Mouse (Mus musculus): ENCODE measurements around the gene Fancc.

Gene Fancc

DNA sequence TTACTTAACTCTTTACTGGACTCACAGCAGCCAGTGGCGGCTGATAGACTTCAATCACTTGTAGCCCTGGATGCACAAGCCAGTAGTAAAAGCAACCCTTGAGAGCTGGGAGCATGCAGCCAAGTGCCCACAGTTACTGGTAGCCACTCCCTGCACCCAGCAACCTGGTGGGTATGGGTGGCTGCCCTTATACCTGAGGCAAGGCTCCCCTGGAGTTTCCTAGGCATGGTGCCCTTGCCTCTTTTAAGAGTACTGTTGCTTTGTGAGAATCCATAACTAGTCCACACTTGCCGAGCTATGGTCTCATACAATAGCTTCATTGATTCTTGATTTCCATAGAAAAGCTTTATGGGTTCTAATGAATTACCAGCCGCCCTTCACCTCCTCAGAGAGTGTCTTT is 252.7 kb downstream of the Fancc start:
- DNase-seq (ENCODE audit: low spot score): no peak

DNA sequence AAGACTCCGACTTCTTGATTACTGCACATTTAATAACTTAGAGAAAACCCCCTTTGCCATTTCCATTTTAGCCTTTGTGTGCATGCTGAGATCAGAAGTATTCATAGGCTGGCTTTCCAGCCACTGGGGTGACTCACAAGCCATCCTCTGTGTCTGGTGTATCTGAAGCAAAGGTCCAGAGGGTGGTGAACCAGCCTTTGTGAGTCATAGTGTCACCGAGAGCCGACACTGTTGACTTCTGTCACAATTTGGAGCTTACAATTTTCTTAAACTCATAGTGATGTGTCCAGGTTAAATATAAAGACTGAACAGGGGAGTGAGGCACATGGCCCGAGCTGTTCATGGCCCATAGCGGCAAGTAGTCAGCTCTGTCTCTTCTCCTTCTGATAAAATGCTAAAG is 253.5 kb downstream of the Fancc start:
- DNase-seq (ENCODE audit: low spot score): no peak

DNA sequence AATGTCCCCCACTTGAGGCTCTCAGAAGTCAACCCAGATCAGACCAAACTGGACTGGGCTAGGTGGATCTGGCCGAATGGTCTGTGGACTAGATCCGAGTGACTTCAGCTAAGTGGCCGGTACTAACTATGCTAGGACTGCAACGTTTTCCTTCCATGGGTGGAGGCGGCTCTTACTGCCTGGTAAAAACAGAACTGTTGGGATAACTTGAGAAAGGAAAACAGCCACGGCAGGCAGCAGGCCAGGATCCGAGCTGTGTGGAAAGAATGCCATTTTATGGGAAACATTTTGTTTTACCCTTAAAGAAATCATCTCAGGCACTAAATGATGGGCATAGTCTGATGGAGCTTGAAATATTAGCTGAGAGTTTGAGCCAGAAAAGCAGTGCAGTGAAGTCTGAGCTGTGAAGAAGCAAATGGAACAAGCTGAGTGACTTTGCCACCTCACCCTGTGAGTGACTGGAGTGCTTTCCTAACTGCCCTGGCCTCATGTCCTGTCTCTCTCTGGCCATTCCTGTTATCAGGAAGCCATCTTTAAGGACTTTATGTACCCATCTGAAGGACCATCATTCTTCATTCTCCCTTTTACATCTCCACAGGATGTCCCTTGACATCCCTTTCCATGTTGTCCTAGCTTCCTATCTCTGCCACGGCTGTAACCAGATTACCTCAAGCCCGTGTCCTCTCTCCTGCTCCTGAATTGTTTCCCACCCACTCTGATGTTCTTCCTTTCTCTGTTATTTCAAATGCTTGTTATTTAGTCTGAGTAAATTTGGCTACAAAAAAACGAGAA is 254.5 kb downstream of the Fancc start:
- DNase-seq (ENCODE audit: low spot score): no peak

DNA sequence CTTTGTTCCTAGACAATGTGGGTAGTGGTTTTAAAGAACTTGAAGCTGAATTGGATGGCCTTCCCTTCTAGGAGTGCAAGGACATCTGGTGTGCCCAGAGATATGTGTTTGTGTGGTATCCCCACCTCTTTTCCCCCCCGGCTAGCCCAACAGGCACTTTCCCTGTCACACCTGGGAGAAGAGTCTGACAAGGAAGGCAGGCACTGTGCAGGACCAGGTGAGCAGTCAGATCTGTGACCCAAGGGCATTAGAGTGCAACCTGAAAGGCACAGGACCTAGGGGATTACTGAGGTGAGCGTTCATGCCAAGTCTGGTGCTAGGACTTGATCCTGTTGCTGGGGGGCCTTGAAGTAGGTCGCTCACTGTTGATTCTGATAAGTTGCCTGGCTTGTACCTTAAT is 255.4 kb downstream of the Fancc start:
- no peak for DNase-seq (ENCODE audit: low spot score)

DNA sequence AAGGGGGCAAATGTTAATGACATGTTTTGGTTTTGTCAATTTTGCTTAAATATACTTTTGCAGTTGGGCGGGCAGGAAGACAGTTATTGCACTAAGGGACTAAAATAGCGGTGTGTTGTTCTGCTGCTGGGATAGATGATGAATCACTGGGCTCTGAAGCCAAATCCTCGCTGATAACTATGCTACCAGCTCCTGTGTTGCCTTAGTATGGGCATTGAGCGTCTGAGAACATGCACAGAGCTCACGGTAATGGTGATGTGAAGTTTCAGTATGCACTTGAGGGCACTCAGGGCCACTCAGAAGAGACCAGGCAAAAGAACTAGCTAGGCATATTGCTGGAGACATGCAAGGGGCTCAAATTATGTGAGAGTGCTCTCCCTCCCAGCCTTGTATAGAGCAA is 256.2 kb downstream of the Fancc start:
- DNase-seq (ENCODE audit: low spot score): no peak

DNA sequence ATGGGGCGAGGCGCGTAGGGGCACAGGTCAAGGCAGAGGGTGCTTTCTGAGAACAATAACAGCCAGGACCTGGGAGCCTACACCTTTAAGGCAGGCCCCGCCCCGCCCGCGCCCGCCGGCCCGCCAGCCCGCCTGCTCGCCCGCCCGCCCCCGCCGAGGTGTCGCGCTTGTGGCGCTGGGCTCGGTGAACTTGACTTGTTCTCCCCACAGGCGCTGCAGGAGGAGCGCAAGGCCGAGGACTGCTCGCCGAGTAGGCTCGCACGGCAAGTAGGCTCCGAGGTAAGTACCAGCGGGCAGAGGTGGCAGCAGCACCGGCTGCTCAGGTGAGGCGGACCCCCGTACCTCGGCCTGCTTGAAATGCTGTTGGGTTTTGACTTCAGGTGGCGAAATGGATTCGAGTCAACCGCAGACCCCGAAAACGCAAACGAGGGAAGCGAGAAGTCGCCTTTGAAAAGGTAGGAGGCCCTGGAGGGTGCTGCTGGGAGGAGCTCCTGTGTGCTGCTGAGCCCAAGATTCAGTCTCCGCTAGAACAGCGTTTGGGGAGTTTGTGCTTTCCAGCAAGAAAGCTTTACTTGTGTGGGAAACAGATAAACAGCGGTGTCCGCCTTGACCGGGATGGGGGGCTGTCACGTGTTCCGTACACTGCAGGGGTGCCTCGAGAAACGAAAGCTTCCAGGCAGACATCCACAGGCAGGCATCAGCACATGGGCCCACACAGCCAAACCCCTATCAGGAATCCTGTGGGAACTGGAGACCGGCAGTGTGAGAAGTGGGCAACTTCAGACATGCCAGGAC is 257.0 kb downstream of the Fancc start:
- DNase-seq (ENCODE audit: low spot score): peak; percentile 74

DNA sequence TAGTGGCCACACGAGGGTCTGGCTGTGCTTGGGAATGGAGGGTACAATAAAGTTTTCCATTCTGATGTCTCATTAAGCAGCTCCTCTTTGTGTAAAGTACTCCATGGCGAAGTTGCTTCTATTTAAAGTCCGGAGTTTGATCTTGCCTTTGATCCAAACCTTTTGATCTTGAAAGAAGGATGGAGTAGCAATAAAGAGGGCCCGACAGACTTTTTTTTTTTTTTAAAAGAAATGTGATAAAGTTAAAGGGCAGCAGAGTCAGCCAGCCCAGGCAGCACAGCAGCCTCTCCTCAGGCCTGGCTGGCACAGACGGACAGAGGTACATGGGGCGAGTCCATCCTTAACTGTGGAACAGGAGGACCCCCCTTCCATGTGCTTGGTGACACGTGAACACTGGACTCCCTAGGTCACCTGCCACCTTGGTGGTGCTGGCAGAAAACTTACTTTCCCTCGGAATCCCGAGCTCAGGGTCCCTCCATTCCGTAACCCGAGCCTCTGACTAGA is 257.7 kb downstream of the Fancc start:
- no peak for DNase-seq (ENCODE audit: low spot score)

DNA sequence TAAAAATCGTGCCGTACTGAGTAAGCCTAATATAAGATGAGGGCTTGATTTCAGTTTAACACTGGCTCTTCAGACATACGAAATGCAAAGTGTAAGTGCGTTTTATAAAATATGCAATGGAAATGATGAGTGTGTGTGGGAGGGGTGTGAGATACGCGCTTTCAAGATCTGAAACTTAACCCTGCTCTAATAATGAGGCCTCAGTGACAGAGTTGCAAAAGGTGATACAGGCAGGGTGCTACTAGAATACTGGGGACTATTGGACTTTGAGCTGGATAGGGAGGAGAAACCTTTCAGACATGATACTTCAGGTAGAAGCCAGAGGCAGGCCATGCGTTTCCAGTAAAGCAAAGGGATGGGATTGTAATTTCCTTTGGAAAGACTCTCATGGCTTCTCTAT is 259.0 kb downstream of the Fancc start:
- no peak for DNase-seq (ENCODE audit: low spot score)

DNA sequence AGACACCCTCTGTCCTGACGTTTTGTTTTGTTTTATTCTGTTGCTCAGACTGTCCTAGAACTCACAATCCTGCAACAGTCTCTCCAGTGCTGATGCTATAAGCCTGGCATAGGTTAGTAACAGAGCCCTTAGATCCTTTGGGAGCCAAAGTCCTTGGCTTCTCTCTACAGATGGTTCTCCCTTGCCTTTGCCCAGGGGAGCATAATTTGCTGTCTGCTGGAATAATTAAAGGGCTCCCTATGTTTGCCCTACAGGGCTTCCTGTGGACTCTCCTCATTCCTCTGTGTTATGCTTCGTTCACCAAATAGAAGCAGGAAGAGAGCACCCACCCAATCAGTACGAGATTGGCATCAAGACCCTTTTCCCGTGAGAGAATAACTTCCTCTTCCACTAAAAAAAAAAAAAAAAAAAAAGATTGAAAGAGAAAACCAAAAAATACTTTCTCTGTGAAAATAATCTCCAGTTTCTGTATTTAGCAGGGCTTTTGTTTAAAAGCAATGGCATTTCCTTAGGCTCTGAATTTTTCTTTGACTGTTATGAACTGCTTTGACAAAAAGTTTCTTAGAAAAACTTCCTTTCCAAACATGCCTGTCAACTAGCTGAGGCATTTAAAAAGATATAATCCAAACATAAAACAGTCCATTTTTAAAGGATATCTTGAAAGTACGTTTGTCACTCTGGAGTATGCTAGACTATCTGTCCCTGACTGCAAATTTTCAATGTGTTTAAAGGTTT is 260.8 kb downstream of the Fancc start:
- no peak for DNase-seq (ENCODE audit: low spot score)

DNA sequence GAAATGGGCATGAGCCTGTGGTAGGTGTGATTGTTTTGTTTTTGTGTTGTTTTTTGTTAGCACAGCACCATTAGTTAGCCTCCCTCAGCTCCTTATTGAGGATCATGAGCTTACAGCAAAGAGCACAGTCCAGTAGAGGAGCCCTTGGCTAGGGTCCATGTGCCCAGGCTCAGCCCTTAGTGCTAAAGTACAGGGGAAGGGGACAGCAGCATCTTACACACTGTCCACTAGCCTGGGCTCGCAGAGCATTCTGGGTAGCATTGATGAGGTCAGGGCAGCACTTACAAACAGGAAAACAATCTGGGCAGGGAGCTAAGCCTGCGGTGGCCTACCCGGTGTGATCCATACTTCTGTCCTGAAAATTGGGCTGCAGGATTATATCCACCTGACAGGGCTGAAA is 261.5 kb downstream of the Fancc start:
- no peak for DNase-seq (ENCODE audit: low spot score)

Measured in ovary, adult 18-20 months (tissue).